Mouse (Mus musculus) limb, embryonic 14.5 days (tissue): ENCODE measurements at regions not wholly inside any gene's neighbourhood (a gene's known extent, or its start where the extent isn't known, plus 50 kb on each side); places are given as distances from the start of the nearest gene placed in this dataset.

Source experiments
- ATAC-seq: fragments of 200-750 bp; cut with Nextera tagmentation; 2 replicates; pipeline ENCODE4 v1.8.0; 2017; ENCODE audit warnings: low read depth, moderate number of reproducible peaks, moderate TSS enrichment; ENCODE audit not compliant: low FRiP score
- DNase-seq: peaks from one replicate; pipeline ENCODE4 v3.0.0-alpha.2; 2015; ENCODE audit warnings: low spot score
- H3K27ac ChIP-seq: fragments of 300-500 bp; sonication (generic); replicated peaks from 2 replicates; pipeline ENCODE4 v1.5.1; 2014; ENCODE audit warnings: low read depth, mild to moderate bottlenecking, low read length, moderate library complexity, mixed read lengths
- H3K27me3 ChIP-seq: fragments of 300-500 bp; sonication (generic); 2 replicates; pipeline ENCODE4 v1.6.1; 2014; ENCODE audit warnings: low read length, mixed read lengths; ENCODE audit not compliant: control insufficient read depth, insufficient read depth
- H3K36me3 ChIP-seq: fragments of 300-500 bp; sonication (generic); 2 replicates; pipeline ENCODE4 v1.6.1; 2014; ENCODE audit warnings: mild to moderate bottlenecking, low read length, moderate library complexity, mixed read lengths; ENCODE audit not compliant: control insufficient read depth, insufficient read depth
- H3K4me1 ChIP-seq: fragments of 300-500 bp; sonication (generic); 2 replicates; pipeline ENCODE4 v1.6.1; 2014; ENCODE audit warnings: antibody characterized with exemption, low read length, mixed read lengths; ENCODE audit not compliant: control insufficient read depth, insufficient read depth
- H3K4me2 ChIP-seq: fragments of 300-500 bp; sonication (generic); replicated peaks from 2 replicates; pipeline ENCODE4 v1.6.1; 2014; ENCODE audit warnings: low read depth, mild to moderate bottlenecking, low read length, moderate library complexity; ENCODE audit not compliant: severe bottlenecking
- H3K4me3 ChIP-seq: fragments of 300-500 bp; sonication (generic); replicated peaks from 2 replicates; pipeline ENCODE4 v1.5.1; 2014; ENCODE audit warnings: low read length
- H3K9ac ChIP-seq: fragments of 300-500 bp; sonication (generic); 2 replicates; pipeline ENCODE4 v1.6.1; 2014; ENCODE audit warnings: mild to moderate bottlenecking, low read depth, low read length, moderate library complexity; ENCODE audit not compliant: severe bottlenecking
- H3K9me3 ChIP-seq: fragments of 300-500 bp; sonication (generic); 2 replicates; pipeline ENCODE4 v1.6.1; 2016; ENCODE audit warnings: low read length; ENCODE audit not compliant: control insufficient read depth
- POLR2A ChIP-seq: fragments of 200-500 bp; IDR thresholded peaks from 2 replicates; pipeline ENCODE4 v1.8.0; 2012; ENCODE audit warnings: inconsistent platforms, mild to moderate bottlenecking, moderate library complexity, borderline replicate concordance; ENCODE audit not compliant: insufficient read depth, insufficient read length; ENCODE audit errors: extremely low read depth
- WGBS: fragments of 180-500 bp; shearing (Covaris S2); extraction: QIAGEN DNeasy Blood & Tissue Kit; methylation state at CpG from one replicate; pipeline ENCODE4 v1.1.7; 2014; 5-methylcytosine and 5-hydroxymethylcytosine counted together

DNA sequence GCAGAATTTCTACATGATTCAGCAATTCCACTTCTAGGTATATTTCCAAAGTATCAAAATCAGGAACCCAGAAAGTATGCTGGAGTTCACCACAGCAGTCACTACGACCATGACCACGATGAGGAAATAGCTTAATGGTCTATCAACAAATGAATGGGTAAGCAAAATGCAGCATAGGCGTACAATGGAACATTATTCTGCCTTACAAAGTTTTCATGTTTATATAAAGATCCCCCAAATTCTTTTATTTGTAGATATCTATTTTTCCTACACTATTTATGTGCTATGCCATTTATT, 71.4 kb upstream of the Mark1 start:
- H3K27me3 ChIP-seq, result no peaks in the 10 kb centered on the region
- TF ChIP-seq POLR2A, result no peak
- H3K4me2 ChIP-seq, result no peak overlapping the region
- no peak for ATAC-seq
- no peak for DNase-seq
- H3K9ac ChIP-seq, result no peak overlapping the region
- no peaks in the 10 kb centered on the region for H3K4me1 ChIP-seq
- no peaks in the 10 kb centered on the region for H3K36me3 ChIP-seq
- H3K4me3 ChIP-seq, result no peak overlapping the region
- no peaks in the 10 kb centered on the region for H3K9me3 ChIP-seq
- WGBS, result 73% methylated on average over 3 of the region's 3 CpGs
- no peak overlapping the region for H3K27ac ChIP-seq

DNA sequence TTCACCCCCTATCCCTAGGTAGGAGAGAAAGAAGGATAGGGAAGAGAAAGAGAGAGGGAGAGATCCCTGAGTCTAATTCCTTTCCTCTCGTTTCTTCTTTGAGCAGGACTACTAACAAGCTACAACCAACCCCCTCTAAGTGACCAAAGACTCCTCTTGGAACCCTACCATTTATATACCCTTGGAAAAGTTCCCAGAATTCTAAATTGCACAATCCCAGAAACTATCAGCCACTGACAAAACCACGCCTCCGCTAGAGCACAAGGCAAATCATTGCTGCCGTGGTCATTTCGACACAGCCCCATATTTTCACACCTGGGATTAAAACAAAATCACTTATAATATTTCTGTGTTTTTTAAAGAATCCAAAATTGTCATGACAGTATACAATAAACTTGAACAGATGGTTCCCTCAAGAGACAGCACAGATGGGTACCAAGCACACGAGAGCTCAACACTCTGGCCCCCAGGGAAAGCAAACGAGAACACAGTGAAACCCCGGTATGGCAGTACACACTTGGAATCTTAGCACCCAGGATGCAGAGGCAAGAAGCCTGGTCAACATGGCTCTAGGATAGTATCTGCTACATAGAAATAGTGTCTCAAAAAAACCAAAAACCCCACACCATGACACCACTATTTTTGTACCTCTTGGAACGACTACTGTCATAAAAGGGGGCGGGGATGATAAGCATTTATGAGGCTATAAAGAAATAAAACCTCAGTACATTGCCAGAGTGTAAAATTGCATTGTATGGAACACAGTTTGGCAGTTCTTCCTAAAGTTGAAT, 70.9 kb upstream of the Mark1 start:
- 49% methylated on average over 10 of the region's 10 CpGs for WGBS
- DNase-seq (peak; percentile 62), ATAC-seq (no peak; the same call in 1 of the 2 replicates)
- H3K27ac ChIP-seq, result no peak overlapping the region
- no peak overlapping the region for H3K4me2 ChIP-seq
- TF ChIP-seq POLR2A, result no peak
- no peaks in the 10 kb centered on the region for H3K4me1 ChIP-seq
- H3K27me3 ChIP-seq, result no peaks in the 10 kb centered on the region
- H3K9me3 ChIP-seq, result no peaks in the 10 kb centered on the region
- H3K4me3 ChIP-seq, result no peak overlapping the region
- no peaks in the 10 kb centered on the region for H3K36me3 ChIP-seq
- no peak overlapping the region for H3K9ac ChIP-seq

DNA sequence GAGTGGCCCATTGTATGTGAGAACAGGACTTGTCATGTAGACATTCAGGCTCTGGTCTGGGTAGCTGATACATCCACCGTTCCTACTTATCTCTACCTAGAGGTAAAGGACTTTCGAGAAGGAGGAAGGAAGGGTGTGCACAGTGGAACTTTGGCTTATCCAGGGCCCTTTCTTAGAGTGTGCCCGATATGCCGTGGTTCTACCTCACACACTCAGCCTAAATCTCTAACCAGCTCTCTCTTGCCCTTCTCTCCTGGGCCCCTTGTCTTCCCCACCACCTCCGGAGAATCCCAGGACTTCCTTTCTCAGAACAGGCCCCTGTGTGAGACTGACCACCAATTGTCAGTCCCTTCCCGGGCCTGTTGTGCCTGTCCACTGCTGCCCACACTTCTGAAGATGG, 68.8 kb upstream of the Mark1 start:
- Histone ChIP-seq H3K27me3 (no peaks in the 10 kb centered on the region), H3K4me3 (no peak overlapping the region), H3K9ac (no peak overlapping the region), H3K36me3 (no peaks in the 10 kb centered on the region), H3K27ac (no peak overlapping the region), H3K9me3 (no peaks in the 10 kb centered on the region), H3K4me2 (no peak overlapping the region), H3K4me1 (no peaks in the 10 kb centered on the region)
- 89% methylated on average over 6 of the region's 6 CpGs for WGBS
- no peak for DNase-seq
- no peak for ATAC-seq
- no peak for TF ChIP-seq POLR2A

DNA sequence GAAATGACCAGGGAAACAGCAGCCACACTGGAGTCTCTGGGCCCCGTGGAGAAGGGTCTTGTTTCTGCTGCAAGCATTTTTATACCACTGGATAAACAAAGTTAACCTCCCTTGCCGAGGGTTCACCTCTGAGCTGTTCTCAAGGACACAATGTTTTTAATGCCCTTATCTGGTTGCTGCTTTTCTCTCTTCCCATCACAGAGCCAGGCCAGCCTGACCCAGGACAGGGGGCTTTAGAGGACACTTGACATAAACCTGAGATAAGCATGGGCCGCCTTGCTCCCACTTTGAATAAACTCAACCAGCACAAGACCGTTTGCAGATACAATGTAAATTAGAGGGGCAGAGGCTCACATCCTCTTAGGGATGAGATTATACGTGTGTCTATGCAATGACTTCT, 68.3 kb upstream of the Mark1 start:
- Histone ChIP-seq H3K27ac (no peak overlapping the region), H3K27me3 (no peaks in the 10 kb centered on the region), H3K4me3 (no peak overlapping the region), H3K36me3 (no peaks in the 10 kb centered on the region), H3K9ac (no peak overlapping the region), H3K4me1 (no peaks in the 10 kb centered on the region), H3K4me2 (no peak overlapping the region), H3K9me3 (no peaks in the 10 kb centered on the region)
- DNase-seq (no peak), ATAC-seq (no peak)
- WGBS, result 55% methylated on average over 5 of the region's 5 CpGs
- no peak for TF ChIP-seq POLR2A

DNA sequence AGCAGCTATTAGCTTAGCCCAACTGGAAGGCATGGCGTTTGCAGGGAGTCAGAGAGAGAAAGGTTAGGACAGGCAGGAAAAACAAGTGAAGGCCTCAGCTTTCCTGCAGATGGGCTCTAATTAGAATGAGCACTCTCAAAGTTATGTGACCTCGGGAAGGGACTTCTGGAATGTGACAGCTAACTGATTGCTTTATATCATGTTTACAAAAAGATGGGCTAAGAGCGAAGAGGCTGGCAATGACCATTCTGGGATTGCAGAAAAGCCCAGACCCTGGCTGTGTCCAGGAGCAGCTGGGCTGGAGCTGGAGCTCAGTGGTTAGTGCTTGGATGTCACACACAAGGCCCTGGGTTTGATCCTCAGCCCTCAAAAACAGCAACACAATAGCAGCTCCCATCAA, 65.7 kb upstream of the Mark1 start:
- Histone ChIP-seq H3K27ac (no peak overlapping the region), H3K9ac (no peak overlapping the region), H3K36me3 (no peaks in the 10 kb centered on the region), H3K9me3 (no peaks in the 10 kb centered on the region), H3K4me1 (no peaks in the 10 kb centered on the region), H3K4me2 (no peak overlapping the region), H3K27me3 (no peaks in the 10 kb centered on the region), H3K4me3 (no peak overlapping the region)
- TF ChIP-seq POLR2A, result no peak
- no peak for ATAC-seq
- WGBS, result 27% methylated on average over 3 of the region's 3 CpGs
- no peak for DNase-seq
